Mouse (Mus musculus): Measurements from ENCODE around the gene Il1r2. TPM values are rescaled to one million over a fixed set of nuclear protein-coding genes. Genes with fewer than 3 reads are reported as not detected.

The Il1r2 gene
- polyA plus RNA-seq, 1 experiment from 2014 or later, result 0.40 TPM

- Histone ChIP-seq H3K27me3 (no peaks in the 10 kb centered on the region), H3K4me2 (no peak overlapping the region), H3K4me1 (no peaks in the 10 kb centered on the region; the same call in 1 of the 2 replicates), H3K9me3 (no peaks in the 10 kb centered on the region), H3K9ac (no peak overlapping the region), H3K36me3 (replicated peaks) (no peaks in the 10 kb centered on the region), H3K4me3 (replicated peaks) (no peak overlapping the region), H3K27ac (no peak overlapping the region)
- WGBS, result 92% methylated on average over 6 of the region's 6 CpGs
- ATAC-seq (ENCODE audit: low FRiP score), result no peak
Measured at GRCm38 (mm10) chr1:40037831-40038230, 36.0 kb upstream of the Il1r2 start.

- Histone ChIP-seq H3K27me3 (no peaks in the 10 kb centered on the region), H3K9ac (no peak overlapping the region), H3K9me3 (no peaks in the 10 kb centered on the region), H3K27ac (no peak overlapping the region), H3K4me3 (replicated peaks) (no peak overlapping the region), H3K36me3 (replicated peaks) (no peaks in the 10 kb centered on the region), H3K4me1 (no peaks in the 10 kb centered on the region), H3K4me2 (no peak overlapping the region)
- WGBS, result 87% methylated on average over 6 of the region's 6 CpGs
- ATAC-seq (ENCODE audit: low FRiP score), result no peak
Measured at GRCm38 (mm10) chr1:40045686-40046085, 28.2 kb upstream of the Il1r2 start.

- no peak for ATAC-seq (ENCODE audit: low FRiP score)
- Histone ChIP-seq H3K36me3 (replicated peaks) (no peaks in the 10 kb centered on the region), H3K27ac (no peak overlapping the region), H3K27me3 (no peaks in the 10 kb centered on the region), H3K4me1 (no peaks in the 10 kb centered on the region), H3K4me2 (no peak overlapping the region), H3K4me3 (replicated peaks) (no peak overlapping the region), H3K9ac (no peak overlapping the region), H3K9me3 (no peaks in the 10 kb centered on the region)
- 92% methylated on average over 5 of the region's 5 CpGs for WGBS
Measured at GRCm38 (mm10) chr1:40046600-40046999, 27.3 kb upstream of the Il1r2 start.

- Histone ChIP-seq H3K9ac (no peak overlapping the region), H3K4me3 (replicated peaks) (no peak overlapping the region), H3K27ac (no peak overlapping the region), H3K4me1 (no peaks in the 10 kb centered on the region), H3K4me2 (no peak overlapping the region), H3K36me3 (replicated peaks) (no peaks in the 10 kb centered on the region), H3K9me3 (no peaks in the 10 kb centered on the region), H3K27me3 (no peaks in the 10 kb centered on the region)
- WGBS, result 93% methylated on average over 6 of the region's 6 CpGs
- ATAC-seq (ENCODE audit: low FRiP score), result no peak
Measured at GRCm38 (mm10) chr1:40051157-40051556, 22.7 kb upstream of the Il1r2 start.

- WGBS, result 70% methylated on average over 8 of the region's 8 CpGs
- Histone ChIP-seq H3K36me3 (replicated peaks) (no peaks in the 10 kb centered on the region), H3K9me3 (no peaks in the 10 kb centered on the region), H3K4me3 (replicated peaks) (no peak overlapping the region), H3K4me2 (no peak overlapping the region), H3K27ac (no peak overlapping the region), H3K9ac (no peak overlapping the region), H3K27me3 (no peaks in the 10 kb centered on the region), H3K4me1 (no peaks in the 10 kb centered on the region)
- no peak for ATAC-seq (ENCODE audit: low FRiP score)
Measured at GRCm38 (mm10) chr1:40052156-40052555, 21.7 kb upstream of the Il1r2 start.

GRCm38 (mm10) chr1:40053071-40053470 is 20.8 kb upstream of the Il1r2 start:
- no peak for ATAC-seq (ENCODE audit: low FRiP score)

GRCm38 (mm10) chr1:40055051-40055450 is 18.8 kb upstream of the Il1r2 start:
- H3K27me3 ChIP-seq, result no peaks in the 10 kb centered on the region
- H3K9ac ChIP-seq, result no peak overlapping the region
- no peak overlapping the region for H3K4me3 ChIP-seq (replicated peaks)
- H3K27ac ChIP-seq, result no peak overlapping the region
- no peaks in the 10 kb centered on the region for H3K4me1 ChIP-seq
- no peaks in the 10 kb centered on the region for H3K9me3 ChIP-seq
- no peak for ATAC-seq (ENCODE audit: low FRiP score)
- H3K36me3 ChIP-seq (replicated peaks), result no peaks in the 10 kb centered on the region
- H3K4me2 ChIP-seq, result no peak overlapping the region
- WGBS, result 79% methylated on average over 7 of the region's 7 CpGs

More at GRCm38 (mm10) chr1:40053071-40053470, 20.8 kb upstream of the Il1r2 start:
- H3K4me1 ChIP-seq, result no peaks in the 10 kb centered on the region
- 88% methylated on average over 5 of the region's 5 CpGs for whole genome bisulfite sequencing
- H3K4me3 ChIP-seq (replicated peaks), result no peak overlapping the region
- H3K9me3 ChIP-seq, result no peaks in the 10 kb centered on the region
- no peak overlapping the region for H3K4me2 ChIP-seq
- no peak overlapping the region for H3K27ac ChIP-seq
- no peaks in the 10 kb centered on the region for H3K36me3 ChIP-seq (replicated peaks)
- no peaks in the 10 kb centered on the region for H3K27me3 ChIP-seq
- no peak overlapping the region for H3K9ac ChIP-seq

- Histone ChIP-seq H3K4me1 (no peaks in the 10 kb centered on the region), H3K4me2 (no peak overlapping the region), H3K9ac (no peak overlapping the region), H3K27ac (no peak overlapping the region), H3K9me3 (no peaks in the 10 kb centered on the region), H3K4me3 (replicated peaks) (no peak overlapping the region), H3K36me3 (replicated peaks) (no peaks in the 10 kb centered on the region), H3K27me3 (no peaks in the 10 kb centered on the region)
- ATAC-seq (ENCODE audit: low FRiP score), result no peak
- WGBS, result 83% methylated on average over 5 of the region's 5 CpGs
Measured at GRCm38 (mm10) chr1:40055963-40056362, 17.9 kb upstream of the Il1r2 start.

GRCm38 (mm10) chr1:40057351-40057750 is 16.5 kb upstream of the Il1r2 start:
- no peaks in the 10 kb centered on the region for H3K9me3 ChIP-seq
- H3K4me1 ChIP-seq, result no peaks in the 10 kb centered on the region
- no peak overlapping the region for H3K27ac ChIP-seq
- no peak overlapping the region for H3K9ac ChIP-seq
- H3K27me3 ChIP-seq, result no peaks in the 10 kb centered on the region
- no peak overlapping the region for H3K4me2 ChIP-seq
- no peak for ATAC-seq (ENCODE audit: low FRiP score)
- no peak overlapping the region for H3K4me3 ChIP-seq (replicated peaks)
- H3K36me3 ChIP-seq (replicated peaks), result no peaks in the 10 kb centered on the region
- WGBS, result 80% methylated on average over 5 of the region's 5 CpGs

GRCm38 (mm10) chr1:40058013-40058412 is 15.9 kb upstream of the Il1r2 start:
- Histone ChIP-seq H3K4me3 (replicated peaks) (no peak overlapping the region), H3K9me3 (no peaks in the 10 kb centered on the region), H3K27me3 (no peaks in the 10 kb centered on the region), H3K9ac (no peak overlapping the region), H3K4me2 (no peak overlapping the region), H3K36me3 (replicated peaks) (no peaks in the 10 kb centered on the region), H3K27ac (no peak overlapping the region), H3K4me1 (no peaks in the 10 kb centered on the region)
- ATAC-seq (ENCODE audit: low FRiP score), result no peak
- 54% methylated on average over 11 of the region's 11 CpGs for WGBS

GRCm38 (mm10) chr1:40059122-40059774 is 14.6 kb upstream of the Il1r2 start:
- Histone ChIP-seq H3K4me2 (no peak overlapping the region), H3K9me3 (no peaks in the 10 kb centered on the region), H3K4me1 (no peaks in the 10 kb centered on the region), H3K27me3 (no peaks in the 10 kb centered on the region), H3K27ac (no peak overlapping the region), H3K36me3 (replicated peaks) (no peaks in the 10 kb centered on the region), H3K4me3 (replicated peaks) (no peak overlapping the region), H3K9ac (no peak overlapping the region)
- no peak for ATAC-seq (ENCODE audit: low FRiP score)
- WGBS, result 88% methylated on average over 4 of the region's 4 CpGs

GRCm38 (mm10) chr1:40061359-40061758 is 12.5 kb upstream of the Il1r2 start:
- Histone ChIP-seq H3K9ac (no peak overlapping the region), H3K9me3 (no peaks in the 10 kb centered on the region), H3K27ac (no peak overlapping the region), H3K4me1 (no peaks in the 10 kb centered on the region), H3K4me3 (replicated peaks) (no peak overlapping the region), H3K36me3 (replicated peaks) (no peaks in the 10 kb centered on the region), H3K4me2 (no peak overlapping the region), H3K27me3 (no peaks in the 10 kb centered on the region)
- ATAC-seq (ENCODE audit: low FRiP score), result no peak
- 90% methylated on average over 9 of the region's 9 CpGs for WGBS

GRCm38 (mm10) chr1:40063409-40063808 is 10.5 kb upstream of the Il1r2 start:
- Histone ChIP-seq H3K36me3 (replicated peaks) (no peaks in the 10 kb centered on the region), H3K4me3 (replicated peaks) (no peak overlapping the region), H3K4me1 (no peaks in the 10 kb centered on the region), H3K4me2 (no peak overlapping the region), H3K27me3 (no peaks in the 10 kb centered on the region), H3K9me3 (no peaks in the 10 kb centered on the region), H3K27ac (no peak overlapping the region), H3K9ac (no peak overlapping the region)
- 61% methylated on average over 4 of the region's 4 CpGs for WGBS
- no peak for ATAC-seq (ENCODE audit: low FRiP score)

Data from forebrain, embryonic 12.5 days (tissue).